Mouse (Mus musculus): ENCODE measurements around the gene Pde6h.

DNA sequence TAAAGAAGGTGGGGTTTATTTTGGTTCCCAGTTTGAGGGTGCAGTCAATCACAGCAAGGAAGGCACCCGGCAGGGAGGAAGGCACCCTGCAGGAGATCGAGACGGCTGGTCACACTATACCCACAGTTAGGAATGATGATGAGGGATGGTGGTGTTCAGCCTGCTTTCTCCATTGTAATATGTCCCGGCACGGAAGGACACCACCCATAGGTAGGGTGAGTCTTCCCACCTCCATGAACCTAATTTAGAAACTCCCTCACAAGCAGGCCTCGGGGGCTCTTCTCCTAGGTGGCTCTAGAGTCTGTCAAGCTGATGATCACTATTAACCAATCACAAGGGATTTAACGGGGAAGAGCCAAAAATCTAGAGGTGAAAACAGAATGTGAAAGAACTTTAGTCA lies 761 bp upstream of the Pde6h start:
- TF ChIP-seq SIN3A (IDR thresholded peaks at IDR 0.05; ENCODE audit: low read length) (no peak), HCFC1 (IDR thresholded peaks at IDR 0.05; ENCODE audit: low read depth, low read length) (no peak)
